Mouse (Mus musculus) MEL (cell line): ENCODE data around the gene N4bp3. TPM values are rescaled to one million over a fixed set of nuclear protein-coding genes. Genes with fewer than 3 reads are reported as not detected.

ENCODE experiments used
- DNase-seq: peaks from one replicate; pipeline ENCODE4 v3.0.0; 2011; ENCODE audit warnings: low read depth, low spot score
- H3K27ac ChIP-seq: 2 replicates; pipeline ENCODE4 v1.5.1; 2012; ENCODE audit warnings: low read depth, mild to moderate bottlenecking, control low read depth, low read length, moderate library complexity; ENCODE audit not compliant: control insufficient read depth
- H3K27me3 ChIP-seq, 2 experiments: fragments of 150-350 bp in 1 of 2; sonication (generic) in 1 of 2; 2 replicates each; pipeline ENCODE4 v1.6.1; 2012; ENCODE audit warnings: low read length in 2 of 2, mild to moderate bottlenecking in 2 of 2, improper control_type of control experiment in 1 of 2, moderate library complexity in 1 of 2; ENCODE audit not compliant: insufficient read depth in 2 of 2, control insufficient read depth in 1 of 2
- H3K36me3 ChIP-seq, 2 experiments: 2 replicates each; pipeline ENCODE4 v1.6.1; 2012 to 2014; ENCODE audit warnings: low read length in 2 of 2, improper control_type of control experiment in 1 of 2, inconsistent platforms in 1 of 2, mild to moderate bottlenecking in 1 of 2; ENCODE audit not compliant: insufficient read depth in 2 of 2, control insufficient read depth in 1 of 2
- H3K4me1 ChIP-seq, 2 experiments: fragments of 150-350 bp in 1 of 2; sonication (generic) in 1 of 2; 2 replicates each; pipeline ENCODE4 v1.6.1; 2012; ENCODE audit warnings: low read length in 2 of 2, improper control_type of control experiment in 1 of 2, mild to moderate bottlenecking in 1 of 2; ENCODE audit not compliant: insufficient read depth in 2 of 2, control insufficient read depth in 1 of 2
- H3K4me3 ChIP-seq, 2 experiments: fragments of 150-350 bp in 1 of 2; sonication (generic) in 1 of 2; 2 replicates each; pipeline ENCODE4 v1.5.1; 2012; ENCODE audit warnings: low read depth in 2 of 2, low read length in 2 of 2, mild to moderate bottlenecking in 2 of 2, moderate library complexity in 2 of 2, control low read depth in 1 of 2, improper control_type of control experiment in 1 of 2; ENCODE audit not compliant: control insufficient read depth in 1 of 2, insufficient read depth in 1 of 2
- H3K79me2 ChIP-seq: 2 replicates; pipeline ENCODE4 v1.6.1; 2012; ENCODE audit warnings: mild to moderate bottlenecking, low read length, moderate library complexity; ENCODE audit not compliant: control insufficient read depth, poor library complexity, insufficient read depth
- H3K9ac ChIP-seq: 2 replicates; pipeline ENCODE4 v1.6.1; 2012; ENCODE audit warnings: low read depth, mild to moderate bottlenecking, control low read depth, low read length, moderate library complexity; ENCODE audit not compliant: control insufficient read depth, poor library complexity, severe bottlenecking
- H3K9me3 ChIP-seq: fragments of 150-350 bp; sonication (generic); replicated peaks from 2 replicates; pipeline ENCODE4 v1.6.1; 2012; ENCODE audit warnings: mild to moderate bottlenecking, low read length, improper control_type of control experiment, moderate library complexity; ENCODE audit not compliant: insufficient read depth
- BHLHE40 ChIP-seq: IDR thresholded peaks from 2 replicates; pipeline ENCODE4 v1.6.1; 2012; ENCODE audit warnings: low read depth, mild to moderate bottlenecking, inconsistent platforms, low read length, improper control_type of control experiment, borderline replicate concordance
- CHD1 ChIP-seq: IDR thresholded peaks from 2 replicates; pipeline ENCODE4 v1.6.1; 2012; ENCODE audit warnings: low read depth, mild to moderate bottlenecking, inconsistent platforms, low read length, improper control_type of control experiment
- CTCF ChIP-seq, 3 experiments: IDR thresholded peaks in 2 of 3; conservative IDR thresholded peaks in 1 of 3; 2 replicates each; pipeline ENCODE4 v1.5.1; 2011 to 2012; ENCODE audit warnings: low read length in 3 of 3, low read depth in 2 of 3, mild to moderate bottlenecking in 2 of 3, improper control_type of control experiment in 1 of 3, inconsistent platforms in 1 of 3, mixed read lengths in 1 of 3, moderate library complexity in 1 of 3; ENCODE audit not compliant: control insufficient read depth in 1 of 3, insufficient read depth in 1 of 3, poor library complexity in 1 of 3, severe bottlenecking in 1 of 3
- E2F4 ChIP-seq: IDR thresholded peaks from 2 replicates; pipeline ENCODE4 v1.6.1; 2011; ENCODE audit warnings: low read depth, low read length, improper control_type of control experiment, borderline replicate concordance
- EP300 ChIP-seq, 2 experiments: IDR thresholded peaks; 2 replicates each; pipeline ENCODE4 v1.6.1; 2011; ENCODE audit warnings: improper control_type of control experiment in 2 of 2, low read length in 2 of 2, low read depth in 1 of 2, mild to moderate bottlenecking in 1 of 2
- ETS1 ChIP-seq: IDR thresholded peaks from 2 replicates; pipeline ENCODE4 v1.6.1; 2012; ENCODE audit warnings: low read depth, mild to moderate bottlenecking, inconsistent platforms, low read length, improper control_type of control experiment, moderate library complexity
- JUND ChIP-seq: IDR thresholded peaks from 2 replicates; pipeline ENCODE4 v1.6.1; 2011; ENCODE audit warnings: low read depth, mild to moderate bottlenecking, improper control_type of control experiment, low read length
- KAT2A ChIP-seq: conservative IDR thresholded peaks from 2 replicates; pipeline ENCODE4 v1.6.1; 2012; ENCODE audit warnings: low read depth, low read length, improper control_type of control experiment, inconsistent platforms
- MAFK ChIP-seq: IDR thresholded peaks from 2 replicates; pipeline ENCODE4 v1.6.1; 2011; ENCODE audit warnings: low read depth, mild to moderate bottlenecking, low read length, improper control_type of control experiment, borderline replicate concordance
- MAX ChIP-seq: IDR thresholded peaks from 2 replicates; pipeline ENCODE4 v1.6.1; 2011; ENCODE audit warnings: low read length, improper control_type of control experiment
- MEF2A ChIP-seq: IDR thresholded peaks from 2 replicates; pipeline ENCODE4 v1.6.1; 2014; ENCODE audit warnings: low read depth, mild to moderate bottlenecking, inconsistent platforms, low read length, improper control_type of control experiment; ENCODE audit not compliant: poor library complexity, insufficient replicate concordance, severe bottlenecking; ENCODE audit errors: extremely low read depth
- MXI1 ChIP-seq: IDR thresholded peaks from 2 replicates; pipeline ENCODE4 v1.6.1; 2011; ENCODE audit warnings: mild to moderate bottlenecking, low read depth, low read length, improper control_type of control experiment
- POLR2A ChIP-seq, 2 experiments: IDR thresholded peaks; 2 replicates each; pipeline ENCODE4 v1.6.1; 2011 to 2012; ENCODE audit warnings: low read length in 2 of 2, mild to moderate bottlenecking in 2 of 2, control low read depth in 1 of 2, improper control_type of control experiment in 1 of 2, low read depth in 1 of 2, moderate library complexity in 1 of 2; ENCODE audit not compliant: control insufficient read depth in 1 of 2, insufficient read depth in 1 of 2, poor library complexity in 1 of 2
- RAD21 ChIP-seq: IDR thresholded peaks from 2 replicates; pipeline ENCODE4 v1.6.1; 2011; ENCODE audit warnings: mild to moderate bottlenecking, low read depth, low read length, improper control_type of control experiment
- RCOR1 ChIP-seq: IDR thresholded peaks from 2 replicates; pipeline ENCODE4 v1.6.1; 2012; ENCODE audit warnings: low read depth, mild to moderate bottlenecking, inconsistent platforms, low read length, improper control_type of control experiment
- SIN3A ChIP-seq: IDR thresholded peaks from 2 replicates; pipeline ENCODE4 v1.6.1; 2012; ENCODE audit warnings: low read length, improper control_type of control experiment, inconsistent platforms
- TBP ChIP-seq: IDR thresholded peaks from 2 replicates; pipeline ENCODE4 v1.8.0; 2011; ENCODE audit warnings: low read depth, low read length, improper control_type of control experiment
- UBTF ChIP-seq: IDR thresholded peaks from 2 replicates; pipeline ENCODE4 v1.6.1; 2012; ENCODE audit warnings: low read depth, mild to moderate bottlenecking, inconsistent platforms, low read length, improper control_type of control experiment, moderate library complexity, borderline replicate concordance; ENCODE audit not compliant: insufficient read depth
- USF2 ChIP-seq, 2 experiments: IDR thresholded peaks; 2 replicates each; pipeline ENCODE4 v1.6.1; 2011 to 2012; ENCODE audit warnings: improper control_type of control experiment in 2 of 2, low read length in 2 of 2, borderline replicate concordance in 1 of 2, inconsistent platforms in 1 of 2, low read depth in 1 of 2, mild to moderate bottlenecking in 1 of 2; ENCODE audit not compliant: insufficient read depth in 1 of 2
- ZC3H11A ChIP-seq: IDR thresholded peaks from 2 replicates; pipeline ENCODE4 v1.6.1; 2012; ENCODE audit warnings: low read depth, mild to moderate bottlenecking, inconsistent platforms, low read length, improper control_type of control experiment
- ZKSCAN1 ChIP-seq: IDR thresholded peaks from 2 replicates; pipeline ENCODE4 v1.6.1; 2012; ENCODE audit warnings: low read depth, mild to moderate bottlenecking, inconsistent platforms, low read length, improper control_type of control experiment, moderate library complexity
- ZMIZ1 ChIP-seq: IDR thresholded peaks from 2 replicates; pipeline ENCODE4 v1.6.1; 2012; ENCODE audit warnings: low read depth, mild to moderate bottlenecking, inconsistent platforms, low read length, improper control_type of control experiment, moderate library complexity
- polyA plus RNA-seq, 2 experiments: library from polyadenylated mRNA; stranded (reverse) in 1 of 2; unstranded in 1 of 2; fragments of >175 nt in 1 of 2; fragments of >200 nt in 1 of 2; gene quantifications; 2 replicates each; pipeline versions ENCODE4 v1.2.1 to v1.2.4; 2012; ENCODE audit warnings: low replicate concordance in 2 of 2, low read depth in 1 of 2; ENCODE audit not compliant: insufficient read length in 2 of 2, insufficient read depth in 1 of 2, missing spikeins in 1 of 2
- total RNA-seq: library from RNA; depleted of rRNA; stranded (reverse); fragments of 300-350 nt; gene quantifications from 2 replicates; pipeline ENCODE4 v1.2.3, GENCODE M21; 2012

The N4bp3 gene
- total and polyA plus RNA-seq, 3 experiments: 6.9 to 11.5 TPM; not detected in 1

GRCm38 (mm10) chr11:51645293-51645692, 5.3 kb downstream of the N4bp3 start:
- Histone ChIP-seq H3K27me3 (no peaks in the 10 kb centered on the region), H3K4me3 (no peak overlapping the region), H3K9ac (no peak overlapping the region), H3K4me1 (peaks cover 1 to 2% of the 10 kb centered on the region in 2 experiments; a peak in 1 of 4 replicates), H3K9me3 (no peaks in the 10 kb centered on the region), H3K27ac (no peak overlapping the region), H3K79me2 (peaks cover under 1% of the 10 kb centered on the region; the same call in 1 of the 2 replicates), H3K36me3 (no peaks in the 10 kb centered on the region)
- DNase-seq: no peak
- TF ChIP-seq MEF2A (no peak), CHD1 (no peak), MXI1 (no peak), MAFK (no peak), E2F4 (no peak), ZMIZ1 (no peak), ZKSCAN1 (no peak)

- Histone ChIP-seq H3K79me2 (no peaks in the 10 kb centered on the region), H3K27ac (no peak overlapping the region), H3K36me3 (no peaks in the 10 kb centered on the region), H3K4me3 (no peak overlapping the region), H3K4me1 (no peaks in the 10 kb centered on the region), H3K9ac (no peak overlapping the region), H3K9me3 (no peaks in the 10 kb centered on the region), H3K27me3 (no peaks in the 10 kb centered on the region)
- peak; percentile 78 for DNase-seq
- TF ChIP-seq ZC3H11A (no peak), MEF2A (no peak), POLR2A (IDR thresholded peaks at IDR 0.05; ENCODE audit: control insufficient read depth in 1 of 2, insufficient read depth in 1 of 2, low read depth in 1 of 2, low read length in 2 of 2, poor library complexity in 1 of 2) (no peak), JUND (no peak), RAD21 (no peak), CHD1 (no peak), SIN3A (0 out of 2 replicates have a peak, but pooled peaks have one; percentile 41), MAFK (no peak), UBTF (0 out of 2 replicates have a peak, but pooled peaks have one; percentile 53), RCOR1 (peak; percentile 59; the same call in 1 of the 2 replicates), CTCF (IDR thresholded peaks at IDR 0.05 in 2 of 3, conservative IDR thresholded peaks at IDR 0.05 in 1 of 3; ENCODE audit: control insufficient read depth in 1 of 3, insufficient read depth in 1 of 3, low read depth in 2 of 3, low read length in 3 of 3, poor library complexity in 1 of 3, severe bottlenecking in 1 of 3) (no peak), BHLHE40 (no peak), EP300 (IDR thresholded peaks at IDR 0.05; ENCODE audit: low read depth in 1 of 2, low read length in 2 of 2) (peak in 1 of 2 experiments; percentile 38; a peak in 1 of 4 replicates), MAX (no peak), ETS1 (peak; percentile 53; the same call in 1 of the 2 replicates), KAT2A (no peak), TBP (peak; percentile 65), USF2 (IDR thresholded peaks at IDR 0.05; ENCODE audit: borderline replicate concordance in 1 of 2, insufficient read depth in 1 of 2, low read depth in 1 of 2, low read length in 2 of 2) (no peak)
Observed at GRCm38 (mm10) chr11:51644217-51644616, 6.4 kb downstream of the N4bp3 start.
